Mouse (Mus musculus): Measurements from ENCODE around the gene Slc38a9.
"Not testable (repeated sequence)": the region's sequence is repeated elsewhere in the genome, so short reads cannot be mapped to it uniquely, and the experiment has no call there.

The Slc38a9 gene

GRCm38 (mm10) chr13:112683970-112684369 lies 23.4 kb downstream of the Slc38a9 start:
- DNase-seq = no peak

GRCm38 (mm10) chr13:112686155-112686554 lies 25.6 kb downstream of the Slc38a9 start:
- no peak for DNase-seq

- DNase-seq = no peak
Measured at GRCm38 (mm10) chr13:112692870-112693553, 32.5 kb downstream of the Slc38a9 start.

GRCm38 (mm10) chr13:112695526-112696240 lies 35.1 kb downstream of the Slc38a9 start:
- no peak for DNase-seq

- DNase-seq = no peak
Measured at GRCm38 (mm10) chr13:112701256-112701655, 40.7 kb downstream of the Slc38a9 start.

GRCm38 (mm10) chr13:112706351-112706750 lies 45.8 kb downstream of the Slc38a9 start:
- DNase-seq = no peak

- no peak for DNase-seq
Measured at GRCm38 (mm10) chr13:112720078-112720736, 59.7 kb downstream of the Slc38a9 start.

- peak; percentile 27 to 35 for DNase-seq
Measured at GRCm38 (mm10) chr13:112721946-112722729, 61.6 kb downstream of the Slc38a9 start.

- DNase-seq = not testable (repeated sequence)
Measured at GRCm38 (mm10) chr13:112724260-112724659, 63.7 kb downstream of the Slc38a9 start.

- no peak for DNase-seq
Measured at GRCm38 (mm10) chr13:112726002-112726401, 65.5 kb downstream of the Slc38a9 start.

GRCm38 (mm10) chr13:112733311-112733710 lies 72.8 kb downstream of the Slc38a9 start:
- no peak for DNase-seq

GRCm38 (mm10) chr13:112734906-112735713 lies 74.6 kb downstream of the Slc38a9 start:
- peak; percentile 68 to 79 for DNase-seq

- no peak for DNase-seq
Measured at GRCm38 (mm10) chr13:112736407-112736806, 75.9 kb downstream of the Slc38a9 start.

- DNase-seq = no peak
Measured at GRCm38 (mm10) chr13:112737110-112737509, 76.6 kb downstream of the Slc38a9 start.

GRCm38 (mm10) chr13:112738005-112738404 lies 77.5 kb downstream of the Slc38a9 start:
- DNase-seq = no peak

GRCm38 (mm10) chr13:112740073-112740472 lies 79.5 kb downstream of the Slc38a9 start:
- DNase-seq = no peak

GRCm38 (mm10) chr13:112742076-112742830 lies 81.7 kb downstream of the Slc38a9 start:
- DNase-seq = no peak

GRCm38 (mm10) chr13:112743647-112744046 lies 83.1 kb downstream of the Slc38a9 start:
- DNase-seq = no peak

- DNase-seq = peak in 1 of 2 experiments; percentile 64
Measured at GRCm38 (mm10) chr13:112744061-112744849, 83.7 kb downstream of the Slc38a9 start.
